Mouse (Mus musculus) B cell, adult 2 months (primary cell): ENCODE measurements around the gene Pign.
A peak's percentile ranks its signal among the peaks of the same experiment; 100 is the strongest.

Experiments used
- DNase-seq, 2 experiments: peaks; one replicate each; pipeline ENCODE4 v3.0.0; 2022

The Pign gene

GRCm38 (mm10) chr1:105663171-105663961, at the start of gene Pign, which contains the start of gene Relch:
Gene Pign (minus strand): TSS chr1:105663677.
Gene Relch (plus strand): TSS chr1:105663861.
- DNase-seq: peak; percentile 95 to 98

GRCm38 (mm10) chr1:105712822-105713221, 49.3 kb upstream of the Pign start:
- DNase-seq: no peak

GRCm38 (mm10) chr1:105711227-105711626, 47.8 kb upstream of the Pign start:
- peak; percentile 39 to 47 for DNase-seq

GRCm38 (mm10) chr1:105709415-105709814, 45.9 kb upstream of the Pign start:
- no peak for DNase-seq

- DNase-seq: no peak
These were observed 37.6 kb upstream of the Pign start for GRCm38 (mm10) chr1:105700984-105701530.

- DNase-seq: no peak
These were observed 32.1 kb upstream of the Pign start for GRCm38 (mm10) chr1:105695581-105695980.

- no peak for DNase-seq
These were observed 22.0 kb upstream of the Pign start for GRCm38 (mm10) chr1:105685501-105685900.

GRCm38 (mm10) chr1:105680587-105680986, 17.1 kb upstream of the Pign start:
- DNase-seq: peak; percentile 36 to 37

- DNase-seq: no peak
These were observed 11.3 kb upstream of the Pign start for GRCm38 (mm10) chr1:105674763-105675162.

- no peak for DNase-seq
These were observed 6.2 kb upstream of the Pign start for GRCm38 (mm10) chr1:105669700-105670099.

- peak in 1 of 2 experiments; percentile 12 for DNase-seq
These were observed 710 bp upstream of the Pign start for GRCm38 (mm10) chr1:105663962-105664812.

GRCm38 (mm10) chr1:105662820-105663170, 682 bp downstream of the Pign start:
- no peak for DNase-seq

GRCm38 (mm10) chr1:105660015-105660414, 3.5 kb downstream of the Pign start:
- DNase-seq: peak; percentile 56 to 62

- no peak for DNase-seq
These were observed 9.5 kb downstream of the Pign start for GRCm38 (mm10) chr1:105653981-105654380.

- no peak for DNase-seq
These were observed 12.8 kb downstream of the Pign start for GRCm38 (mm10) chr1:105650650-105651049.

- no peak for DNase-seq
These were observed 19.4 kb downstream of the Pign start for GRCm38 (mm10) chr1:105644093-105644492.

GRCm38 (mm10) chr1:105630481-105630880, 33.0 kb downstream of the Pign start:
- DNase-seq: peak in 1 of 2 experiments; percentile 5

GRCm38 (mm10) chr1:105589673-105590072, 73.8 kb downstream of the Pign start:
- DNase-seq: no peak

GRCm38 (mm10) chr1:105588697-105589096, 74.8 kb downstream of the Pign start:
- DNase-seq: no peak

GRCm38 (mm10) chr1:105582800-105583199, 80.7 kb downstream of the Pign start:
- no peak for DNase-seq

GRCm38 (mm10) chr1:105580909-105581308, 82.6 kb downstream of the Pign start:
- DNase-seq: no peak

- no peak for DNase-seq
These were observed 97.4 kb downstream of the Pign start for GRCm38 (mm10) chr1:105566051-105566450.

- DNase-seq: no peak
These were observed 99.2 kb downstream of the Pign start for GRCm38 (mm10) chr1:105564289-105564688.

GRCm38 (mm10) chr1:105563821-105564220, 99.7 kb downstream of the Pign start:
- DNase-seq: no peak
